Mouse (Mus musculus): Measurements from ENCODE around the gene Cdc20. TPM values are rescaled to one million over a fixed set of nuclear protein-coding genes. Genes with fewer than 3 reads are reported as not detected.

Gene Cdc20
- total RNA-seq (2021): 1 to 10 TPM; 1.1 to 1.3 TPM
- long read RNA-seq, experiment 1, partial matches to known transcripts: 0 of 2 reads
- long read RNA-seq, experiment 1, other reads (novel, unspliced or antisense): 1 of 2 reads
- long read RNA-seq, experiment 2, partial matches to known transcripts: 0 of 1 reads
- long read RNA-seq, experiment 2, other reads (novel, unspliced or antisense): 0 of 1 reads

DNA sequence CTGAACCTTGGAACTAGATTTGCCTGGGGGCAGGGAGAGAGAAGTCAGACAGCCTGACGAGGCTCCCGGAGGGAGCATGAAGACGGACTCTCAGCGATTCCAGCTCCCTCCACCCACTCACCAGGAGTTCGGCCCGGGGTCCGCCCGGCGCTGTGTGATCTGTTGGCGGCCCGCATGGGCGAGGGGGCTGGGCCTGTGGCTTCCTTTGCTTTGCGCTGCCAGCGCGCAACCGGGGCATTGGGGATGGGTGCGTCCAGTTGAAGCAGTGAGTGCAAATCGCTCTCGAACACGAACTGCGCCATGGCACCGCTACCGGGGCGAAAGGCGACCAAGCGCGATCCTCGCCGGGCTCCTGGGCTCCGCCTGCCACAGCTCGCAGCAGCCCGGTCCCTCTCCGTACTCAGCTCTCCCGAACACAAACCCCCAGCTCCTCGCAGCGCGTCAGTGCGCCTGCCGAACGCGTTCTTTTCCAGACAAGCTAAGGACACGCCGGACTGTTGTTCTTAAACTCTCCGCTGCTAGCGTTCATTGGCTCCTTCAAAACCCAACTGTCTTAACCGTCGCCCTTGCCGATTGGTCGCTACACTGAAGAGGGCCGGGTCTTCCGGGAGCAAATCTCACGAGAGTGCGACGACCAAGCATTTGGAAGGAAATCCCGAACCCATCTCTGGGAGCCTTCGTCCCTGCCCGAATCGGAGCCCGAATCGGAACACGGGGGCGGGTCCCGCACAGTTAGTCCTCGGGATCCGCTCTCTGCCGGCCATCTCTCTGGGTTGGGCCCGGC is at the start of gene Cdc20:
TSS of gene Cdc20 (minus strand) at position 533 of the 784 bp plus-strand sequence.
- peak; percentile 56 for TF ChIP-seq CTCF (conservative IDR thresholded peaks at IDR 0.05)
- Histone ChIP-seq H3K27ac (peak within 1 kb of the TSS; percentile 74), H3K4me3 (peak within 1 kb of the TSS; percentile 52)
- peak; percentile 83 to 91 for DNase-seq (ENCODE audit: low spot score in 2 of 2)

DNA sequence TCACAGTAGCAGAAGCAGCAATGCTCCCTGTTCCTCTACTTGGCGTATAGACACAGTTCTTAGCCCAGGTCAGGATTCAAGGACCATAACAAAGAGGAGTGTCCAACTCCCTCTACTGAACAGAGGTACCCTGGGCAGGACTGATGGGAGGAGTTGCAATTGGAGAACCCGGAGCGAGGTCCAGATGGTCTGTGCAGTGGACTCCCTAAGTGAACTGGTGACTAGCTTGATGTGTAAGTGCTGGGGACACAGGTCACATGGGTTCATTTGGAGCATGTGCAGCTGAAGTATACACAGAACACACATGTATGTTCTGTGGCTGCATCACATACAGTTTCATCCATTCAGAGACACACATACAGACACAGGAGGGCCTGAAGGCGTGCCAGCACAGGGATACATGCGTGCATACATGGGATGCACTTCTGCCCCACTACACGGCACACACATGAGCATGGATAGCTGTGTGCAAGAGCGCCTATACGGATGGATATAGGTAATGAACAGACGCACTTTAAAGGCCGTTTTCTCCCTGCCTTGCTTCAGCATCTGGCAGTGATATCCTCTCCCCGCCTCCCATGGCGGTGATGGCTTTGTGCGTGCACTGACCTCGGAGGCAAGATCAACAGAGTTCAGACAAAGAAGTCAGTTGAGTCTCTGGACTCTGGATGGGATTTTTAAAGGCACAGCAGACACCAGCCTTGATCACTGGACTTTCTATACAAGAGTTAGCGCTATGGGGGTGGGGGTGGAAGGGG is 39.8 kb upstream of the Cdc20 start:
- TF ChIP-seq CTCF (conservative IDR thresholded peaks at IDR 0.05): no peak
- H3K27ac ChIP-seq: no peak overlapping the region
- H3K4me3 ChIP-seq: no peak overlapping the region
- DNase-seq (ENCODE audit: low spot score in 2 of 2): no peak

DNA sequence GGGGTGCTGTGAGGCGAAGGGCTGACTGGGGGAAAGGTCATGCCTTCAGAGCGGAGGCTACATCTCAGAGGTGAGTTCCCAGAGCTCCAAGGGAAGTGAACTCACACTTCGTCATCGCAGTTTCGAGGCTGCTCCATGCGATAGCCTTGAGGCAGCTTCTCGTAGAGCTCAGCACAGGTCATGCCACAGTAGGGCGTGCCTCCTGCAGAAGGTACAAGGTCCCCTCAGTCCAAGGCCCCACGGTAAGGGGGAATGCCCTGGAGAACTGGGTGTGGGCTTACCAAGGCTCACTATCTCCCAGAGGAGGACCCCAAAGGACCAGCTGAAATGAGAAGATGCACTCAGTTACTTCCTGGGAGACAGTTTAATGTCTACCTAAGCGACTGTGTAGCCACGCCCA is 35.5 kb upstream of the Cdc20 start:
- Histone ChIP-seq H3K4me3 (no peak overlapping the region), H3K27ac (no peak overlapping the region)
- DNase-seq (ENCODE audit: low spot score in 2 of 2): no peak
- no peak for TF ChIP-seq CTCF (conservative IDR thresholded peaks at IDR 0.05)

DNA sequence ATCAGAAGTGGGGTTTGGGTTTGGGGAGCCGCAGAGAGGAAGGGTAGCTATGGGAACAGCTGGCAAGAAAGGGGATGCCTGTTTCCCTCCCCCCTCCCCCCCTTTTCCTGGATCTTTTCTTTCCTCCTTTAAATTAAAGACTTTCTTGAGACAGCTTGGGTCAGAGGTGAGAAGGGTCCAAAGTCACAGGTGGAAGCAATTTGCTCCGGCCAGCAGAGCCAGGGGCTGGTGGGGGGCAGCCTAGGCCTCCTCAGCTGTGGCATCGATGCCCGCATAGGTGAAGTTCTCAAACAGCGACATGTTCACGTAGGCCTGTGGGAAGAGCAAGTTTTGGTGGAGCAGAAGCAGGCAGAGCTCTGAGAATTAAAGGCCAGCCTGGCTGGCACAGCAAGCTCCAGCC is 34.1 kb upstream of the Cdc20 start:
- Histone ChIP-seq H3K27ac (no peak overlapping the region), H3K4me3 (no peak overlapping the region)
- TF ChIP-seq CTCF (conservative IDR thresholded peaks at IDR 0.05): no peak
- DNase-seq (ENCODE audit: low spot score in 2 of 2): no peak

DNA sequence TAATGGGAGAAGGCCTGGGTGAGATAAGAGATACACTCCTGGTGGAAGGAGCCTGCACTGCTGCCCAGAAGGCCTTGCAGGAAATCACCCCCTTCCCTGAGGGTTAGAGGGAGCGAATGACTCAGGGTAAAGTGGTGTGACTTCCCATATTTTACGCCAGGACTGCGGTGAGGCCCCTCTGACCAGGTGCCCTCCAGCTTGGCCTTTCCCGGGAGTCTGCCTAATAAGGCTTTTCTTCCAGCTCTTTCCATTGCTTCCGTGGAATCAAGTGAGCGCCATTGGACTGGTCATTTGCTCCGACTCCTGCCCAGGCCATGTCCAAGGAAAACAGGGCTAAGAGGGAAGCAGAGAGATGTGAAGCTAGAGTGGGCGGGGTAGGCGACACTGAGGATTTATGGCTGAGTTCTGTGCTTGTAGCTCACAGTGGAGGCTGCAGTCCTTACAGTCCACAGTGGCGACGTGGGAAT is 28.6 kb upstream of the Cdc20 start:
- TF ChIP-seq CTCF (conservative IDR thresholded peaks at IDR 0.05): no peak
- DNase-seq (ENCODE audit: low spot score in 2 of 2): no peak
- no peak overlapping the region for H3K27ac ChIP-seq
- no peak overlapping the region for H3K4me3 ChIP-seq

DNA sequence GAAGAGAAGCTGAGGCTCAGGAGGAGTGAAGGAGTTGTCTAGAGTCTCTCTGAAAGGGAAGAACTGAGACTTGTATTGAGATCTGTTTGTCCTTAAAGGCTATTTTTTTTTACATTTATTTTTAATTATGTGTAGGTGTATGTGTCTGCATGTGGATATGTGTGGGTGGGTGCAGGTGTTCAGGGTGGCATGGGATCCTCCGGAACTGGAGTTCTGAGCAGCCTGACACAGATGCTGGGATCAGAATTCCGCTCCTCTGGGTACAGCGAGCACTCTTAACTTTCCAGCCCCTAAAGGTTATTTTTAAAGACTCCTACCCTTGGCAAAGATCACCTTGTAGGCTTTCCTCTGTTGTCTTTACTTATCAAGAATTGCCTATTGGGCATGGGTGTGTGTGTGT is 27.8 kb upstream of the Cdc20 start:
- Histone ChIP-seq H3K4me3 (no peak overlapping the region), H3K27ac (no peak overlapping the region)
- TF ChIP-seq CTCF (conservative IDR thresholded peaks at IDR 0.05): no peak
- DNase-seq (ENCODE audit: low spot score in 2 of 2): no peak

DNA sequence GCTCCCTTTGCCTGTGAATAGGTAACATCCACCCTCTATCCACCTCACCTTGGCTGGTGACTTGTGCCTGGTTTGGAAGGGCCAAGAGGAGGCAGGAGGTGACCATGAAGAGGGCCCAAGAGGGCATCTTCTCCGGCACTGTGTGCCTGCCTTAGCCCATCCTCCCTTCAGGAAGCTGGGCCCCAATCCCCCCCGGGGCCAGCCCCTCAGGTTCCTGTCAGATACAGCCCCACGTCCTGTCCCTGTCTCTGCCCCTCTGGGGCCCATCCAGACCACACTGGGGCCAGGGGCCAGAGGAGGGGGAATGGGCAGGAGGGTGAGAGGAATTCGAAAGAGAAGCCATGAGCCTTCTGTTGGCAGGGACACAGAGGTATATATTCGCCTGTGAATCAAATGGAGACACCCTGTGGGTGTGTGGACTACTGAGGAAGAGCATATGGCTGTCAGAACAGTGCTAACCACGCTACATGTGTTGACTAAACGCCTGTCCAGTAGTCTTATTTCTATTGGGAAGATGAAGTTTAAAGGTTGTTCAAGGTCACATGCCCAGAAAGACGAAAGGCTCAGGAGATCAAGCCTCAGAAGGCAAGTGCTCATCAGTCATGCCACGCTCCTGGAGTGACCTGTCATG is 20.3 kb upstream of the Cdc20 start, which contains the start of gene Mpl:
TSS of gene Mpl (minus strand) at position 169 of the 631 bp plus-strand sequence.
- TF ChIP-seq CTCF (conservative IDR thresholded peaks at IDR 0.05): no peak
- no peak for DNase-seq (ENCODE audit: low spot score in 2 of 2)
- H3K27ac ChIP-seq: no peak within 1 kb of the TSS
- no peak within 1 kb of the TSS for H3K4me3 ChIP-seq

DNA sequence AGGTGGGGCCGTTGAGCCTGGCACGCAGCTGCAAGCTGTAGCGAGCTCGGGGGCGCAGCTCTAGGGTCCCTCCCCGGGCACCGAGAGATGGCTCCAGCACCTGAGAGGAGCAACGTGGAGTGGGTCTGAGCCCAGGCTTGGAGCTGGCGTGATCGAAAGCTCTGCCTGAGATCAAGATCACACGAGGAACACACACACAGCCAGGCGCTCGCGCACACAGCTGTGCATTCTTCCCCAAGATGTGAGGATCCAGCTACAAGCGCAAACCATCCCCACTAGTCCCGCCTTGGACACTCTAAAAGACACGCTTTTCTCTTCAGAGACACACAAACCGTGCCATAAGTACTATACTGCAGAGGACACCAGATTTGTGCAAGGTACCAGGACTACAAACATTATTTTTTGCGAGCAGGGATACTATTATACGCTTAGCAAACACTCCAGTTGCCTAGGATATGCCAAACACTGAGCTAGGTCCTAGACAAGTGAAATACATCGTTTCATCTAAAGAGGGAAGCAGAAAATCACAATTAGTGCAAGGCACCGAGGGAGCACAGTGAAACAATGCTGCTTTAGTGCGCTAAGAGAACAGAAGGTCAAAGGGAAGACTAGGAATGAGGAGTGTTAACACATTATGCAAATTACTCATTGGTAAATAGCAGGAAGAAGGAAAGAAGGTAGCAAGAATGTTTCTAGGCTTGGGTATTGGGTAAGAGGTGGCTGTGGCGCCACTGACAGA is 9.4 kb upstream of the Cdc20 start:
- Histone ChIP-seq H3K27ac (peak overlapping the region; percentile 71), H3K4me3 (peak overlapping the region; percentile 47)
- DNase-seq (ENCODE audit: low spot score in 2 of 2): no peak
- peak; percentile 50 for TF ChIP-seq CTCF (conservative IDR thresholded peaks at IDR 0.05)

DNA sequence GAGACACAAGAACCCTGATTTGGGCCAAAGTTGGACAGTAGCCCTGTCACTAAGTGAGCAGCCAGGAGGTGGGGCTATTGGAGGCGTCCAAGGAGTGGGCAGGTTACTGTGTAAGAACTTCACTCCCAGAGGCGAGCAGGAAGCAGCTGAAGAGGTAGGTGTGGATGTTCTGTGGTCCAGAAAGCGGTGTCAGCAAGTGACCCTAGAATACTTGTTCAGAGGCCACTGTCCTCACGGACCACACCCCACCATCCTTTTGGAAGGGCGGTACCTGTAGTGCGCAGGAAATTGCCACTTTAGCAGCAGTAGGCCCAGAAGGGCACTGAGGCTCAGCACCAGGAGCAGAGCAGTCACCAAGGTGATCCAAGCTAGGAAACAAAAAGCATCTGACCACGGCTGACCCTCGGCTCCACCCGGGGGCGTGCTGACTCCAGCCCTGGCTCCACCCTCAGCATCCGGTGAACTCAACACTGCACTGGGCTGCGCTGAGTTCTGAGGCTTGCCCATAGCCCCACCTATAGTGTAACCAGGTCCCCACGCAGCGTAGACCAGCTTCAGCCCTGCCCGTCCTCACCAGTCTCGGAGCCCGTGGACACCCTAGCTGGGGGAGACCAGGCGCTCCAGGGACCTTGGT is 8.7 kb upstream of the Cdc20 start:
- peak in 1 of 2 experiments; percentile 22 for DNase-seq (ENCODE audit: low spot score in 2 of 2)
- Histone ChIP-seq H3K4me3 (peak overlapping the region; percentile 47), H3K27ac (peak overlapping the region; percentile 71)
- no peak for TF ChIP-seq CTCF (conservative IDR thresholded peaks at IDR 0.05)

DNA sequence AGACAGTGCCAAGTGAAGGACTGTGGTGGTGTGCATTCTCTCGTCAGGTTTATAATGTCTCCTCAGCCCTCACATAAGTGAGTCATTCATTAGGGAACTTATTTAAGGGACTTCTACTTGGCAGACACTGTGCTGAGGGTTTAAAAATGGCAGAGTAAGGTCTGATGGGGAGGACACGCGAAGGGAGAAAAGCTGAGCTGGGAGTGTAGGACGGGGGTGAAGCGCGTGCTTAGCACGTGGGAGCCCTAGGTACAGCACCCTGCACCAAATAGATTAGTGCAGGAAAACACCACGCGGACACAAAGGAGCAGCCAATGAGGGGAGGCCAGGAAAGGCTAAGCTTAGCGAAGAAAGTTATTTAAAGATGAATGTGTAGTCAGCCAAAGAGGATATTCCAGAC is 7.9 kb upstream of the Cdc20 start:
- Histone ChIP-seq H3K4me3 (no peak overlapping the region), H3K27ac (no peak overlapping the region)
- no peak for TF ChIP-seq CTCF (conservative IDR thresholded peaks at IDR 0.05)
- DNase-seq (ENCODE audit: low spot score in 2 of 2): no peak

DNA sequence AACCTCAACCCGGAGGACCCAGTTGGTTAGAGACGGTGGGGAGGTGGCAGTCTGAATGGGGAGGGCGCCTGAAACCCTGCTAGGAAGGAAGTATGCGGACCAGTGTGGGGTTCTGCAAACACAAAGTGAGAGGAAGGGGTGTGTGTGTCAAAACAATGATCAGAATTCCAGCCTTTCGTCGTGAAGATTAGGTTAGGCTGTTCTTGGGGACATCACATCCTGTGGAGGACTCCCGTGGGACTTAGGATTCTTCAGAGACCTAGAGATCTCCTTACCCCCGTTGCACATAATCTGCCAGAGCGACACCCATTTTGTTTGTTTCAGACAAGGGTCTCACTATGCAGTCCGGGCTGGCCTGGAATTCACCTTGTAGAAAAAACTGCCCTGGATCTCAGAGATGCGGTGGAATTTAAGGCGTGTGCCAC is 689 bp upstream of the Cdc20 start:
- peak overlapping the region; percentile 74; the same call in 1 of the 2 replicates for H3K27ac ChIP-seq
- TF ChIP-seq CTCF (conservative IDR thresholded peaks at IDR 0.05): no peak
- peak overlapping the region; percentile 52 for H3K4me3 ChIP-seq
- no peak for DNase-seq (ENCODE audit: low spot score in 2 of 2)

DNA sequence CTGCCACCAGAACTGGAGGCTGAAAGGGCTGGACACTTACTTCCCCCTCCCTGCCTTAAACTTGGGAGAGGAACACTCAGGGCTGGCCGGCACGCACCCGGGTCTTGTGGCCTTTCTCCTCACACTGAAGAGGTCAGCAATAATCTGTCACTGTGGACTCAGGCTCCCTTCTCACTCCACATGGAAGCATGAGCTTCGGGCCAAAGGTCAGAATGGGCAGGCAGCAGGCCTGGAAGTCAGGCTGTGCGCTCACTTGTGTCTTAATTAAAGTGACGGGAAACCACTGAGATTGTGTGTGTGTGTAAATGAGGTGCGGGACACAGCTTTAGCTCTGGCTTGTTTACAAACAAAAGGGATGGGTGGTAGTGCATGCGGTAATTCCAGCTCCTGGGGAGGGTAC is 4.8 kb downstream of the Cdc20 start:
- DNase-seq (ENCODE audit: low spot score in 2 of 2): no peak
- TF ChIP-seq CTCF (conservative IDR thresholded peaks at IDR 0.05): no peak
- no peak overlapping the region for H3K27ac ChIP-seq
- H3K4me3 ChIP-seq: no peak overlapping the region

All from layer of hippocampus, adult 2 months (tissue).